Mouse (Mus musculus): ENCODE results near the gene Olfr771. TPM values are rescaled to one million over a fixed set of nuclear protein-coding genes. Genes with fewer than 3 reads are reported as not detected.
"Not testable (repeated sequence)": the region's sequence is repeated elsewhere in the genome, so short reads cannot be mapped to it uniquely, and the experiment has no call there.

Gene Olfr771
- total RNA-seq (2014; rRNA removed) (not detected in 2 replicates), polyA plus RNA-seq (2012; rRNA removed) (not detected in 2 replicates)

DNA sequence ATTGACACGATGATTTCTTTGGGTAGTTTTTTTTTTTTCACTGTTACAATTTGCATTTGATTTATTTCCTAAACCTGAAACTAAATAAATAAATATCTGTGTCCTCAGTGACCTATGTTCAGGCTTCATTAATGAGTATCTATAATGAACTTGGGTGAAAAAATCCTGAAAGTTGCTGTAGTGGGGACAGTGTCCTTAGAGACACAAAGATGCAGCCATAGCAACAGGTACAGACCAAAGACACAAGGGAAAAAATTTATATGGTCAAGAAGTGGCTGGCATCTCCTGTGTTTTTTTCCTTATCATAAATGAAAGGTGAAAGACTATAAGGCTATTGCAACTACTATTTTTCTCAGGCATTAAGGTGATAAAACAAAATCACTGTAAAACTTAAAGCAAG lies at the start of gene Olfr771:
Olfr771 (minus strand) TSS at position 101 of the 400 bp plus-strand sequence.
- DNase-seq (ENCODE audit: extremely low read depth, low read depth, low spot score), result no peak
- TF ChIP-seq POLR2A (IDR thresholded peaks at IDR 0.05; ENCODE audit: extremely low read depth, insufficient read depth, low read length) (no peak), CTCF (IDR thresholded peaks at IDR 0.05; ENCODE audit: low read depth, low read length) (no peak)
- Histone ChIP-seq H3K4me3 (ENCODE audit: insufficient read depth, low read depth, low read length) (no peak within 1 kb of the TSS), H3K36me3 (ENCODE audit: control insufficient read depth, insufficient read depth, low read length) (no peaks in the 10 kb centered on the region), H3K27ac (replicated peaks; ENCODE audit: insufficient read depth, low read depth, low read length) (no peak within 1 kb of the TSS), H3K4me1 (ENCODE audit: control insufficient read depth, insufficient read depth, low read length) (no peaks in the 10 kb centered on the region), H3K9ac (ENCODE audit: low read depth, low read length) (no peak within 1 kb of the TSS), H3K79me2 (ENCODE audit: control insufficient read depth, insufficient read depth, low read length) (no peaks in the 10 kb centered on the region), H3K27me3 (ENCODE audit: control insufficient read depth, insufficient read depth, low read length) (no peaks in the 10 kb centered on the region)
- 76% methylated on average over 1 of the region's 1 CpGs for WGBS

DNA sequence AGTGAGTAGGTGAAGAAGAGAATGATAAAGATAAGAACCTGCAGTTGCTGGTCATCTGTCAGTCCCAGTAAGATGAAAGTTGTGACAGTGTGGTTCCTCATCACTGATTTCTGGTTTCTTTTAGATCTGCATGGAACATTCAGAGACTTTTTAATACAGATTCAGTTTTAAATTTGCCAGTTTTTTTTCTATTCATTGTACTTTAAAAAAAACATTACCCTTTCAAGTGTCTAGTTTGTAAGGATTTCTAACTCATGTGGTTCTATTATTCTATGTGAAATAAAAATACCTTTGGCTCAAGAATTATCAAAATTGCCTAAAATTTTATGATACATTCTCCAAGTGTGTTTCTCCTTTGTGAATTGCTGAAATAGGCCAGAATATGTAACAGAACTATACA lies 22.8 kb upstream of the Olfr771 start, which contains the start of gene Olfr773:
Olfr773 (minus strand) TSS at position 101 of the 400 bp plus-strand sequence.
- DNase-seq (ENCODE audit: extremely low read depth, low read depth, low spot score); H3K4me3 ChIP-seq (ENCODE audit: insufficient read depth, low read depth, low read length); H3K4me1 ChIP-seq (ENCODE audit: control insufficient read depth, insufficient read depth, low read length); H3K79me2 ChIP-seq (ENCODE audit: control insufficient read depth, insufficient read depth, low read length); H3K36me3 ChIP-seq (ENCODE audit: control insufficient read depth, insufficient read depth, low read length); H3K27ac ChIP-seq (replicated peaks; ENCODE audit: insufficient read depth, low read depth, low read length); H3K27me3 ChIP-seq (ENCODE audit: control insufficient read depth, insufficient read depth, low read length); H3K9ac ChIP-seq (ENCODE audit: low read depth, low read length): not testable (repeated sequence)

DNA sequence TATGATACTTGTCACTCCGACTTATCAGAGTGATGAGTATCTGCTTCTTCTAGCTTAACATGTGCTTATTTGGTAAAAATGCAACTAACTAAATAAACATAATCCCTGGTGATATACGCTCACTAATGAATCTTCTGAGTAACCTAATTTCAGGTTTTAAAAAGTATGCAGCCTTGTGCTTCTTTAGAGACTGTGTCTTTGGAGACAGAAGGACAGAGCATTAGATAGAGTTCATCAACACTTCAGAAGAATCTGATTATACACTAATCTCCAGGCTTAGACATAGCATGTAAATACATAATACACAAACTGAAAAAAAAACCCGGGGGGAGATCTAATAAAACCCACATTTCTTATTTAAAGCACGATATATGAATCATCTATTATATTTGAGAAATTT lies 13.3 kb upstream of the Olfr771 start, which contains the start of gene Olfr772:
Olfr772 (minus strand) TSS at position 101 of the 400 bp plus-strand sequence.
- not testable (repeated sequence) for H3K36me3 ChIP-seq (ENCODE audit: control insufficient read depth, insufficient read depth, low read length); H3K4me1 ChIP-seq (ENCODE audit: control insufficient read depth, insufficient read depth, low read length); H3K79me2 ChIP-seq (ENCODE audit: control insufficient read depth, insufficient read depth, low read length); H3K27me3 ChIP-seq (ENCODE audit: control insufficient read depth, insufficient read depth, low read length); DNase-seq (ENCODE audit: extremely low read depth, low read depth, low spot score); H3K9ac ChIP-seq (ENCODE audit: low read depth, low read length); H3K4me3 ChIP-seq (ENCODE audit: insufficient read depth, low read depth, low read length); H3K27ac ChIP-seq (replicated peaks; ENCODE audit: insufficient read depth, low read depth, low read length)
- 74% methylated on average over 4 of the region's 4 CpGs for WGBS

DNA sequence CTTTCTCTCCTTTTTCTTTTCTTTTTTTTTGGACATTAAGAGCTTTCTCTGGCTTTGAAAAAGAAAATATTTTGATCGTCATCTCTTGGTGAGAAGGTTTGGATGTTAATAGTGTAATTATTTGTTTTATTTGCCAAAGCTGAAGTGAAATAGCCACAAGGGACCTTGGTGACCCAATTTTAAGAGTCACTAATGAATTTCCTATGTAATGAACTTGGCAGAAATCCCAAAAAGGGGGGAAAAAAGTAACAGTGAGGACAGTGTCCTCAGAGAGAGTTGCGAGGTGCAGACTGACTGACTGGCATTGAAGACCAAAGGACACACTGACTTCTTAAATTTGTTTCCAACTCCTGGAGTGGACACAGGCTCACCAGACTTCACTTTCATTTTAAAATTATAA lies 25.7 kb downstream of the Olfr771 start, which contains the start of gene Olfr770:
Olfr770 (minus strand) TSS at position 101 of the 400 bp plus-strand sequence.
- Histone ChIP-seq H3K27me3 (ENCODE audit: control insufficient read depth, insufficient read depth, low read length) (no peaks in the 10 kb centered on the region), H3K79me2 (ENCODE audit: control insufficient read depth, insufficient read depth, low read length) (no peaks in the 10 kb centered on the region), H3K27ac (replicated peaks; ENCODE audit: insufficient read depth, low read depth, low read length) (no peak within 1 kb of the TSS), H3K36me3 (ENCODE audit: control insufficient read depth, insufficient read depth, low read length) (no peaks in the 10 kb centered on the region), H3K4me3 (ENCODE audit: insufficient read depth, low read depth, low read length) (no peak within 1 kb of the TSS), H3K9ac (ENCODE audit: low read depth, low read length) (no peak within 1 kb of the TSS), H3K4me1 (ENCODE audit: control insufficient read depth, insufficient read depth, low read length) (no peaks in the 10 kb centered on the region)
- 75% methylated on average over 2 of the region's 2 CpGs for WGBS
- DNase-seq (ENCODE audit: extremely low read depth, low read depth, low spot score), result no peak
- TF ChIP-seq POLR2A (IDR thresholded peaks at IDR 0.05; ENCODE audit: extremely low read depth, insufficient read depth, low read length) (no peak), CTCF (IDR thresholded peaks at IDR 0.05; ENCODE audit: low read depth, low read length) (no peak)

DNA sequence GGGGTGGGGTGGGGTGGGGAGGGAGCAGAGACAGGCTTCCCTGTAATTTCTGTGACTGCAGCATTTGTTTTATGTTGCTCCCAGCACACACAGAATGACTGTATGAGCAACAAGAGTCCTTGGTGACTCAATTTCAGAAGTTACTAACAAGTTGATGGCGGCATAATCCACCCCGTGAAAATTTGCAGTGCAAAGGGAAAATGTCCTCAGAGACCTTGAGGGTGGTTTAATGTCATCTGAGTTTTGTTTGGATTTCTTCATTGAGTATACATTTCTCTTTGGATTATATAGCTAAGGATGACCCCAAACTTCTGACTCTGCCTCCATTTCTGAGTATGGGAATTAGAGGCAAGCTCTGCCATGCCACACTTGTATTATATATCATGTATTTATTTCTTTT lies 46.8 kb downstream of the Olfr771 start, which contains the start of gene Olfr769:
Olfr769 (minus strand) TSS at position 101 of the 400 bp plus-strand sequence.
- Histone ChIP-seq H3K9ac (ENCODE audit: low read depth, low read length) (no peak within 1 kb of the TSS), H3K4me3 (ENCODE audit: insufficient read depth, low read depth, low read length) (no peak within 1 kb of the TSS), H3K27me3 (ENCODE audit: control insufficient read depth, insufficient read depth, low read length) (no peaks in the 10 kb centered on the region), H3K36me3 (ENCODE audit: control insufficient read depth, insufficient read depth, low read length) (no peaks in the 10 kb centered on the region), H3K27ac (replicated peaks; ENCODE audit: insufficient read depth, low read depth, low read length) (no peak within 1 kb of the TSS), H3K4me1 (ENCODE audit: control insufficient read depth, insufficient read depth, low read length) (no peaks in the 10 kb centered on the region), H3K79me2 (ENCODE audit: control insufficient read depth, insufficient read depth, low read length) (no peaks in the 10 kb centered on the region)
- 83% methylated on average over 2 of the region's 2 CpGs for WGBS
- DNase-seq (ENCODE audit: extremely low read depth, low read depth, low spot score), result no peak
- TF ChIP-seq POLR2A (IDR thresholded peaks at IDR 0.05; ENCODE audit: extremely low read depth, insufficient read depth, low read length) (no peak), CTCF (IDR thresholded peaks at IDR 0.05; ENCODE audit: low read depth, low read length) (no peak)

DNA sequence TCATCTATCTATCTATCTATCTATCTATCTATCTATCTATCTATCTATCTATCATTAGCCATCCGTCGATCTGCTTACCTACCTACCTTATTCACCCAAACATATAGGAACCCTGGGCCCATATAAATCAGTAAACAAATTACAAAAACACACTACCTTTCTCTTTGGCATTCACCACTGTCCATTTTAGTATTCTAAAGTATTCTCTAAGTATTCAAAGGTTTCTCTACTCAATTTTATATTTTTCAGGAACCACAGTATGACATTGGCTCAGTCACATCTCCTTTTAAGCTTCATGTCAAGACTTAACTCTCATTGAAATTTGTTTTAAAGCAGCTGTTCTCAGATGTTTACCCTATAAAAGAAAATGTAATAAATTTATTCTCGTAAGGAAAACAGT lies 49.4 kb downstream of the Olfr771 start:
- TF ChIP-seq CTCF (IDR thresholded peaks at IDR 0.05; ENCODE audit: low read depth, low read length), result no peak
- Histone ChIP-seq H3K9ac (ENCODE audit: low read depth, low read length) (no peak overlapping the region), H3K4me3 (ENCODE audit: insufficient read depth, low read depth, low read length) (no peak overlapping the region), H3K27me3 (ENCODE audit: control insufficient read depth, insufficient read depth, low read length) (no peaks in the 10 kb centered on the region), H3K4me1 (ENCODE audit: control insufficient read depth, insufficient read depth, low read length) (no peaks in the 10 kb centered on the region), H3K79me2 (ENCODE audit: control insufficient read depth, insufficient read depth, low read length) (no peaks in the 10 kb centered on the region), H3K27ac (replicated peaks; ENCODE audit: insufficient read depth, low read depth, low read length) (no peak overlapping the region), H3K36me3 (ENCODE audit: control insufficient read depth, insufficient read depth, low read length) (no peaks in the 10 kb centered on the region)
- 88% methylated on average over 3 of the region's 3 CpGs for WGBS
- DNase-seq (ENCODE audit: extremely low read depth, low read depth, low spot score), result no peak

Other genes with a start within 250 kb of the Olfr771 start
- 30.4 and 33.8 TPM in 2 replicates for gene Rdh5, start 241.9 kb downstream of the Olfr771 start, total RNA-seq (2014; rRNA removed)
- 86.2 and 91.8 TPM in 2 replicates for gene Rdh5, start 241.9 kb downstream of the Olfr771 start, polyA plus RNA-seq (2012; rRNA removed)
- gene Bloc1s1, start 240.7 kb downstream of the Olfr771 start, total RNA-seq (2014; rRNA removed), result 91.1 and 106 TPM in 2 replicates
- gene Bloc1s1, start 240.7 kb downstream of the Olfr771 start, polyA plus RNA-seq (2012; rRNA removed), result 192 and 226 TPM in 2 replicates
- gene Itga7, start 230.9 kb downstream of the Olfr771 start, total RNA-seq (2014; rRNA removed), result 4.6 and 4.9 TPM in 2 replicates
- gene Itga7, start 230.9 kb downstream of the Olfr771 start, polyA plus RNA-seq (2012; rRNA removed), result 9.5 and 11.0 TPM in 2 replicates
- 639 and 785 TPM in 2 replicates for gene Mettl7b, start 203.8 kb downstream of the Olfr771 start, total RNA-seq (2014; rRNA removed)
- gene Mettl7b, start 203.8 kb downstream of the Olfr771 start, polyA plus RNA-seq (2012; rRNA removed), result 780 and 929 TPM in 2 replicates
- gene Olfr9, start 175.3 kb downstream of the Olfr771 start, total RNA-seq (2014; rRNA removed), result 0.07 TPM in 1 of 2 replicates, not detected in the other
- 0.02 TPM in 1 of 2 replicates, not detected in the other for gene Olfr9, start 175.3 kb downstream of the Olfr771 start, polyA plus RNA-seq (2012; rRNA removed)
- not detected in 2 replicates for gene Olfr763, start 154.0 kb downstream of the Olfr771 start, total RNA-seq (2014; rRNA removed)
- gene Olfr763, start 154.0 kb downstream of the Olfr771 start, polyA plus RNA-seq (2012; rRNA removed), result not detected in 2 replicates
- not detected in 2 replicates for gene Olfr764-ps1, start 124.9 kb downstream of the Olfr771 start, total RNA-seq (2014; rRNA removed)
- not detected in 2 replicates for gene Olfr764-ps1, start 124.9 kb downstream of the Olfr771 start, polyA plus RNA-seq (2012; rRNA removed)
- not detected in 2 replicates for gene Olfr765, start 114.8 kb downstream of the Olfr771 start, total RNA-seq (2014; rRNA removed)
- gene Olfr765, start 114.8 kb downstream of the Olfr771 start, polyA plus RNA-seq (2012; rRNA removed), result not detected in 2 replicates
- not detected in 2 replicates for gene Olfr766-ps1, start 95.8 kb downstream of the Olfr771 start, total RNA-seq (2014; rRNA removed)
- gene Olfr766-ps1, start 95.8 kb downstream of the Olfr771 start, polyA plus RNA-seq (2012; rRNA removed), result not detected in 2 replicates
- not detected in 2 replicates for gene Olfr767, start 81.8 kb downstream of the Olfr771 start, total RNA-seq (2014; rRNA removed)
- not detected in 2 replicates for gene Olfr767, start 81.8 kb downstream of the Olfr771 start, polyA plus RNA-seq (2012; rRNA removed)
- gene Olfr768, start 65.4 kb downstream of the Olfr771 start, total RNA-seq (2014; rRNA removed), result not detected in 2 replicates
- not detected in 2 replicates for gene Olfr768, start 65.4 kb downstream of the Olfr771 start, polyA plus RNA-seq (2012; rRNA removed)
- not detected in 2 replicates for gene Olfr769, start 46.9 kb downstream of the Olfr771 start, total RNA-seq (2014; rRNA removed)
- not detected in 2 replicates for gene Olfr769, start 46.9 kb downstream of the Olfr771 start, polyA plus RNA-seq (2012; rRNA removed)
- gene Olfr770, start 25.8 kb downstream of the Olfr771 start, total RNA-seq (2014; rRNA removed), result not detected in 2 replicates
- not detected in 2 replicates for gene Olfr770, start 25.8 kb downstream of the Olfr771 start, polyA plus RNA-seq (2012; rRNA removed)
- gene Olfr772, start 13.2 kb upstream of the Olfr771 start, total RNA-seq (2014; rRNA removed), result not detected in 2 replicates
- gene Olfr772, start 13.2 kb upstream of the Olfr771 start, polyA plus RNA-seq (2012; rRNA removed), result not detected in 2 replicates
- gene Olfr773, start 22.7 kb upstream of the Olfr771 start, total RNA-seq (2014; rRNA removed), result not detected in 2 replicates
- not detected in 2 replicates for gene Olfr773, start 22.7 kb upstream of the Olfr771 start, polyA plus RNA-seq (2012; rRNA removed)
- not detected in 2 replicates for gene Olfr774, start 71.5 kb upstream of the Olfr771 start, total RNA-seq (2014; rRNA removed)
- not detected in 2 replicates for gene Olfr774, start 71.5 kb upstream of the Olfr771 start, polyA plus RNA-seq (2012; rRNA removed)
- not detected in 2 replicates for gene Olfr775, start 83.7 kb upstream of the Olfr771 start, total RNA-seq (2014; rRNA removed)
- gene Olfr775, start 83.7 kb upstream of the Olfr771 start, polyA plus RNA-seq (2012; rRNA removed), result not detected in 2 replicates
- not detected in 2 replicates for gene Olfr776, start 94.4 kb upstream of the Olfr771 start, total RNA-seq (2014; rRNA removed)
- gene Olfr776, start 94.4 kb upstream of the Olfr771 start, polyA plus RNA-seq (2012; rRNA removed), result not detected in 2 replicates
- gene Olfr777, start 106.7 kb upstream of the Olfr771 start, total RNA-seq (2014; rRNA removed), result not detected in 2 replicates
- gene Olfr777, start 106.7 kb upstream of the Olfr771 start, polyA plus RNA-seq (2012; rRNA removed), result not detected in 2 replicates
- gene Olfr780, start 153.4 kb upstream of the Olfr771 start, total RNA-seq (2014; rRNA removed), result not detected in 2 replicates
- not detected in 2 replicates for gene Olfr780, start 153.4 kb upstream of the Olfr771 start, polyA plus RNA-seq (2012; rRNA removed)
- not detected in 2 replicates for gene Olfr781, start 164.1 kb upstream of the Olfr771 start, total RNA-seq (2014; rRNA removed)
- not detected in 2 replicates for gene Olfr781, start 164.1 kb upstream of the Olfr771 start, polyA plus RNA-seq (2012; rRNA removed)
- gene Olfr782, start 184.1 kb upstream of the Olfr771 start, total RNA-seq (2014; rRNA removed), result not detected in 2 replicates
- not detected in 2 replicates for gene Olfr782, start 184.1 kb upstream of the Olfr771 start, polyA plus RNA-seq (2012; rRNA removed)
- 0.09 and 0.13 TPM in 2 replicates for gene Olfr784, start 219.3 kb upstream of the Olfr771 start, total RNA-seq (2014; rRNA removed)
- gene Olfr784, start 219.3 kb upstream of the Olfr771 start, polyA plus RNA-seq (2012; rRNA removed), result not detected in 2 replicates
- gene Olfr785, start 240.7 kb upstream of the Olfr771 start, total RNA-seq (2014; rRNA removed), result not detected in 2 replicates
- gene Olfr785, start 240.7 kb upstream of the Olfr771 start, polyA plus RNA-seq (2012; rRNA removed), result not detected in 2 replicates